Mouse (Mus musculus) mouse embryonic stem cell (cell line): ENCODE measurements at regions not wholly inside any gene's neighbourhood (a gene's known extent, or its start where the extent isn't known, plus 50 kb on each side); places are given as distances from the start of the nearest gene placed in this dataset.

Experiments
- in situ Hi-C, 2 experiments: fragments of 300-500 bp; cut with MboI; formaldehyde crosslinking; loops; 1 replicate in 1 of 2; 3 replicates in 1 of 2; pipeline ENCODE4 v1.14.3; 2019 to 2020; ENCODE audit warnings: low sequenced_read_pairs in 2 of 2, low pct_unique_long_range_greater_than_20kb in 1 of 2, mixed read lengths in 1 of 2; ENCODE audit not compliant: unreplicated experiment in 1 of 2

DNA sequence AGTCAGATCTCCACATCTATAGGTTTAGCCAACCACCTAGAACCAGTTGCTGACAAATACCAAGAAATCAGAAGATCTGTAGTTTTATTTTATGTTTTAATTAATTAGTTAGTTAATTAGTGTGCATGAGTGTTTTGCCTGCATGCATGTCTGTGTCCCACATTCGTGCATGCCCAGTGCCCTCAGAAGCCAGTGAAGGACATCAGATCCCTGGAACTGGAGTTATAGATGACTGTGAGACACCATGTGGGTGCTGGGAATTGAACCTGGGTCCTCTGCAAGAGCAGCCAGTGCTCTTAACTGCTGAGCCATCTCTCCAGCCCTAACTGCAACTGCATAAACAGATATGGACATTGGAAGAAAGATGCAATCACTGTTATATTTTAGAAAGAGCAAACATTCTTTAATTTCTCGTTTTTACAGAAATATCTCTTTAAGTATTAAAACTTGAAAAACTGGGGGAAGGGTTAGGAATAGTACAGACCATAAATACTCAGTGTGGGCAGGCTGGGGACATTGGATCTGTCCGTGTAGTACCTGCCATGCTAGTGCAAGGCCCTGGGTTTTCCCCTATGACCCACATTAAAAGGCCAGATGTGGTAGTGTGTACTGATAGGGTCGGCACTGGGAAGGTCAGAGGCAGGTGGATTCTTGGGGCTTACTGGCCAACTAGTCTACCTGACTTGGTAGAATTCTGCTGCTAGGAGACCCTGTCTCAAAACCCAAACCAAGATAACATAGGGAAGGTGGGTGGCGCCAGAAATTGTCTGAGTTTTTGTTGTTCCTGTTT lies 83.3 kb upstream of the Cpm start:
- in situ Hi-C loops: no loop called here

DNA sequence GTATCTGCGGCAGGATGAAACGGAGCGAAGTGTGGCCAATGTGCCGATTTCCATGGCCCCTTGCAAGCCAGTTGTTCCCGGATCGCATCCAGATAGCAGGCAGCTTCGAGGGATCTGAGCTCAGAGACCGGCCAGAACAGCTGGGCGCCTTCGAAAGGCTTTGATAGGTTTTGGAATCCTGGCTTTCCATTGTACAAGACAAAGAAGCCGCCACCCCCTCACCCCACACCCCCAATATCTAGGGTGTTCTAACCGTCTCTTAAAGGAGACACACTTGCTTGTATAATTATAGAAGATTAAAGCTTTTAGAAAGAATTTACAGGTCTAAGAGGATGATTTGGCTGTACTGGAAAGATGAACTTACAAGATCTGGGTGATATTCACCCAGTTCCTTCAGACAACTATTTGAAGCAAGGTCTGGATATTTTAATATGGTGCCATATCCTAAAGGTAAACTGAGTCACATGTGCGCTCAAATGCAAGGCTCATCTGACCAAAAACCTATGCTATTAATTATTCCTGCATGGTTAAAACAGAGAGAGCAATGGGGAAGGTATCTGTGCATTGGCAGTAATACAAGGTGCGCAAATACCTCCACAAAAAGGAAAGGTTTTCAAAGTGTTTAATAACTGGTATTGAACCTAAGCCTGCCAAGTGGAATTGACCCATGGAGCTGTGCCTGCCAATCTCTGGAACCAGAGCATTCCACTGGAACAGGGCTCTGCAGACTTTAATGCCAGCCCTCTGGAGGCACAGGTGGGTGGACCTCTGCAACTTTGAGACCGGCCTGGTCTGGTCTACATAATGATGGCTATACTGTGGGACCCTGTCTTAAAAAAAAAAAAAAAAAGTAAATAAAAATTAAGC lies 84.4 kb upstream of the Cpm start:
- in situ Hi-C loops: no loop called here

DNA sequence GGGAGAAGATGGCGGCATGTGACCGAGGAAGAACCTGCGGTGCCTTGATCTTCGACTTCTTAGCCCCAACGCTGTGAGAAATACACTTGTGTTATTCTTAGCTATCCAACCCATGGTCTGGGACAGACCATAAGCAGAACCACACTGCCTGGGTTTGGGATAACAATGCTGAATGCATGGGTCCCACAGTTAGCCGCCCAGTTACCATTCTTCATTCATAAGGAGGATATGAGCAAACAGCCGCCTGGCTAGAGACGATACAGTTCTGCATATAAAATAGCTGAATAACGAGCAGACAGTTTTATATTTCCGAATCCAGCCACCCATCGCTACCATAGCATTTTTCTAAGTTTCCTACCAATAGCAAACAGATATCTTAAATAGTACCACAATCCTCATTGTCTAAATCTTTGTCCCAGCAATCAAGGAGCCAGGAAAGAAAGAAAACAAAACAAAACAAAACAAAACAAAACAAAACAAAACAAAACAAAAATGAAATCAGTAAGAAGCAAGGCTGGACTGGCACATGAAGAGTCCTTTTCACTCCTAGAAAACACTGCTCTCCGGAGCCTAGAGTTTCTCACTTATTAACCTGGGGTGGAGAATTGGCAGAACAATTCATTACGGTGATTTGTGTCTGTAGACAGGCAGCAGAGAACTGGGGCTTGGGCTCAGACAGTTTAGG lies 85.2 kb upstream of the Cpm start:
- in situ Hi-C loops: no loop called here

DNA sequence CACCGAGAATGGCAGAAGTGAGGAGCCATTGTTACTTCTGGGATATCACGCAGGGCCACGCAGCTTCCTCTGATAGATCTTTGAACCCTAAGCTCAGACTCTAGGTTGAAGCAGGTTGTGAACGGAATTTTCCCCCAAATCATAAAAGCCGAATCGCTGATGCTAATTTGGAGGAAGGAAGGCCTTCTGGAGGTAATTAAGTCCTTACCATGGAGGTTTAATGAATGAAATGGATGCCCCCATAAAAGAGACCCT lies 85.7 kb upstream of the Cpm start:
- in situ Hi-C loops: no loop called here

DNA sequence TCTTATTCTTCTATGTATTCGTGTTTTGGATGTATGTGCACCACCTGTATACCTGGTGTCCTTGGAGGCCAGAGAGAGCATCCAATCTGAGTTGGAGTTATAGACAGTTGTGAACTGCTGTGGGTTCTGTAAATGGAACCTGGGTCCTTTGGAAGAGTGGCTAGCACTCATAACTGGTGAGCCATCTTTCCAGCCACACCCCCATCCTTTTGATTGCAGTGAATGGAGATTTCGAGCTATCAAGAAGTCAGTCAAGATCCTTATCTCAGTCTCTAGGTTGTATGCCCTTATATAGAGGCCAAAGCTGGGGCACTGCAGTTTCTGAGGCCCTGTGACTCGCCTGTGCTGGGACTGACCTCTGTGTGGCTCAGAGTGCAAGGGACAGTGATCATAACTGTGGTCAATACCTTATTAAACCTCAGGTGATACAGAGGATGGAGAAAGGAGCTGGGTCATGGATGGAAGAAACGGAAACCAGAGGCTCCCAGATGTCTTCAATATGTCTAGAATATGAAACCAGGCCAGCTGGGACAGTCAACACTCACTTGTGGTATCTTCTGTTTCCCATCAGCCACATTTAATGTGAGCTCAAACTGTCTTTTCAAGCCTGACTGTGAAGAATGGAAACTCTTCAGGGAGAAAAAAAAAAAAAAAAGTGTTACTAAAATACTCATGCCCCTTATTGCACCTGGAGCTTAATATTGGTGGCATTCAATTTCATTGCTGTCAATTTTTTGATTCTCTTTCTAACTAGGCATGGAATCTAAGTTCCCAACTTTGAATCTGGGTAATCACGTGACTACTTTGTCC lies 86.2 kb upstream of the Cpm start:
- in situ Hi-C loops: no loop called here

DNA sequence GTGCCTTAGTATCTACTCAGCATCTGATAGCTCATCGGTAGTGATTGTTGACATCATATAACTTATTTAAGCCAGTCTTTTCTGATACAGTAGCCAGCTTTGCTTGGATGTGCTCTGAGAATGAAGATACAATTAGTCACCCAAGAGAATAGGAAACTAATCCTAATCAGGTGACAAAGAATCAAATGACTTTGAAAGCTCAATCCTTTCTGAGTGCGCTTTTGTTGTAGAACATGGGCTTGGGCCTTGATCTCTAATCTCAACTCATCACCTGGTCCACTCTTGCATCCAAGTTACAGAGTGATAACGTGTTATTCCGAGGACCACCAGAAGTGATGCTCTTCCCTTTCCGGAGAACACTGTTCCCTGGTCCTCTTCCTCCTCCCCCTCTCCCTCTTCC lies 86.9 kb upstream of the Cpm start:
- in situ Hi-C loops: no loop called here

DNA sequence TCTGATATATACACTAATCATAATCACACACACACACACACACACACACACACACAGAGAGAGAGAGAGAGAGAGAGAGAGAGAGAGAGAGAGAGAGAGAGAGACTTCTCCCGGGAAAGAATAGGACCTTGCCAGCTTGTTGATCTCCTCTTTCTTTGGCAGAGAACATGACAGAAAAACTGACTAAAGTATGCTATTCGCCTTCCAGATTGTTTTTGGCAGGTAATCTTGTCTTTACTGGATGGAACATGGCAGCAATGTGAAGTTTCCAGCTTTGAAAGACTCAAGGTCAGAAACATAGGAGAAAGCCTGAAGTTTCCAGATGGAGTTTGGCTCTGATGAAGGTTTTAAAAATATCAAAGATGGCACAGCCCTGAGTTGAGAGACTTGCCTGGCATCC lies 87.8 kb upstream of the Cpm start:
- in situ Hi-C loops: no loop called here

DNA sequence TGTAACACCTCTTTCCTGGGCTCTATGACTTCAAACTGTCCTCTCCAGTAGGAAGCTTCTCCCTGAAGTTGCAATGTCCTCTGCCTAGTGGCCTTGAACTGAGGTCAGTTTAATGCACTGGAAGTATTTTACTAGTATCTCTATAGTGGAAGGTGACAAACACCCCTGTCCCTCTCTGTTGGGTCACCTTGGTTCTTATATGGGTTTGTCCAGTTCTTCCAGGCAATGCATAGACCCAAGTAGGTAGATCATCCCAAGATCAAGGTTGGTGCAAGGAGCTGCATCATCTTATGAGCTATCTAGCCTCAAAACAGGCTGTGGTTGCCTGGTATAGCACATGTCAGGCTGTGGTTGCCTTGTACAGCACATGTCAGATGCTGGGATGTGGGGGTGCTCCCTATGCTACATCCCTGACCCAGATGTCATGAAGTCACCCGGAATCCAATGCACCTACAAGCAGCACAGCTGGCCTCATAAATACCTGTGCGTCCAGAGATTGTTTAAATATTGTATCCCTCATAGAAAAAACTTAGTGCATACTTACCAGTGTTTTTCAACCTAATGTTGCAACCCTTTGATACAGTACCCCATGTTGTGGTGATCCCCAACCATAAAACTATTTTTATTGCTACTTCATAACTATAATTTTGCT lies 88.4 kb upstream of the Cpm start:
- in situ Hi-C loops: no loop called here

DNA sequence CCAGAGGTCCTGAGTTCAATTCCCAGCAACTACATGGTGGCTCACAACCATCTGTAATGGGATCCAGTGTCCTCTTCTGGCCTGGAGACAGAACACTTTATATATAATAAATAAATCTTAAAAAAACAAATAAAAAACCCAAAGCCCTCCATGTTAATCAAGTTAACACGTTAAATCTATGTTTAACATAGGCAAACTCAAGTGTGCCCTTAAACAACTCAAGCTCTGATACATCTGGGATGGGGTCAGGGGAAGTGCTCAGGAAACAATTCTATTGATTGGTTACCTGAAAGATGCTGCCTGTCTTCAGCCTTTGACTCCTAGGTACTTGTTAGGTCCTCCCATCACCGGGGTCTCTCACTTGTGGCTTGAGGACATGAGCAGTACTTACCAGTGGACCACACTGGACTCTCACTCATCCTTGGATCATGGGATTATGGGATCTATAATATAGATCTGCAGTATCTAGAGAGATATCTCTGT lies 89.1 kb upstream of the Cpm start:
- in situ Hi-C loops: no loop called here

DNA sequence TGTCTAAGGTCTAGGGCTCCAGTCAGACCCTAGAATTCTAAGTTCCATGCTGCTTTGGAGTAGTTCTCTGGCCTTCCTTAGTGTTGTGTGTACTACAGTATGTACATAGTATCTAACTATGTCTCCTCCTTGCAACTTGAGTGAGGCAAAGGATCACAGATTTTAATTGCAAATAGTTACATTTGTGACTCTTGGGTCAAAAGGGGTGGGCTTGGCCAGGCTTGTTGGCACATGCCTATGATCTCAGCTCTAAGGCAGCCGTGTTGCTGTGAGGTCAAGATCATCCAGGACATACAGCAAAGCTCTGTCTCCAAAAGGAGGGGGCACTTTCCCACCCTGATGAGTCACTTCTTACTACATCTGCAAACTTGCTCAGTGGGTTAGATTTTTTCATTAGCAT lies 89.8 kb upstream of the Cpm start:
- in situ Hi-C loops: no loop called here

DNA sequence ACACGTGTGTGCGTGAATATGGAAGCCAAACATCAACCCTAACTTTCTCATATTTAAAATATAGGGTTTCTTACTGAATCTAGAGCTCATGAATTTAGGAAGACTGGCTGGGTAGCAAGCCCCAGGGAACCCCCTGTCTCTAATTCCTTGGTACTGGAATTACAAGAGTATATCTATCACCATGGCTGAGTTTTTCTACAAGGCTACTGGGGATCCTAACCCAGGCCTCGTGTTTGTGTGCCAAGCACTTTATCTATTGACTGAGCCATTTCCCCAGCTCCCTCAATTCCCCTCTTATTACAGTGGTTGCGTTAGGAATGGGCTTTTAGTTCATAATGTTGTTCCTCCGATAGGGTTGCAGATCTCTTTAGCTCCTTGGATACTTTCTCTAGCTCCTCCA lies 90.6 kb upstream of the Cpm start:
- in situ Hi-C loops: no loop called here

DNA sequence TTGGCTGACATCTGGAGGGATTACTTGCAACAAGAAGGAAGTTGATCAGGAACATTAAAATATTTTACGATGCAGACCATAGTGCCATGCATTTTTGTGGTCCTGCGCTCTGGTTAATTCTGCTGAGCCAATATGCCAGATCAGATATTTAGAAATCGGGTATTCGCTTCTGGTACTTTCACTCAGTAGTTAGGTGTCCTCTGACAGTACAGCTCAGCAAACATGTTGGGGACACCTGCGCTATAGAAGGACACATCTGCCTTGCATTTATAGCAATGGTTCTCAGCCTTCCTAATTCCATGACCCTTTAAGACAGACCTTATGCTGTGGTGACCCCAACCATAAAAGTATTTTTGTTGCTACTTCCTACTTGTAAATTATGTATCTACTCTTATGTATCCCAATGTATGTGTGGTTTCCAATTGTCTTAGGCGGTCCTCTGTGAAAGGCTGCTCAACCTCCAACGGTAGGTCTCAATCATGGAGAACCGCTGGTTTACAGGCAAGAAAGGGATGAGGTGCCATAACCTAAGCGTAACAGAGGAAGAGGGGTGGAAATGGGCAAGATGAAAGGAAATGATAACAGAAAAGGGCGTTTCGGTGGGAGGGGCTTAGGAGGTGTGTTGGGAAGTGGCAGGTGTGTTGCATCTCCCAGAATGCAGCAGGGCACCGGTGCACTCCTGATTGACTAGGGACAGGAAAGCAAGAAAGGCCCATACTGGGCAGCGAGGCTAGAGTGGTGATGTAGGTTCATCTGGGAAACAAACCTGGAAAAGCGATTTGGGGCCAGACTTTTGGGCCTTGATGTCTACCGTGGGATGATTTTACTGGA lies 92.3 kb upstream of the Cpm start:
- in situ Hi-C loops: no loop called here

DNA sequence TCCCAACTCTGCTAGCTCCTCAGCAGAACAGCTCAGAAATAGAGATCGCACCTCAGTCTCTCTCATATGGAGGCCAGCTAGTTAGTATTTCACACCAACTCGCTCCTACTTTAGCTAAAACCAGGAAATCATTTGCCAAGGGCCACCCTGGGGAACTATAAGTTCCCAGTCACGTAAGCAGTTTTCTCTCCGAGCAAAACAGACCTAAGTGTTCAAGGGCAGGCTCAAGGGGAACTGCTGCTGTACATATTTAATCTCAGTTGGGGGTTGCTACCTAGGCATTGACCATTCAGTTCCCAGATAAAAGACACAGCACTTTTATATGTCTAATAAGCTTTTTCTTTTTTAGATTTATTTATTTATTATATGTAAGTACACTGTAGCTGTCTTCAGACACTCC lies 93.5 kb upstream of the Cpm start:
- in situ Hi-C loops: no loop called here

DNA sequence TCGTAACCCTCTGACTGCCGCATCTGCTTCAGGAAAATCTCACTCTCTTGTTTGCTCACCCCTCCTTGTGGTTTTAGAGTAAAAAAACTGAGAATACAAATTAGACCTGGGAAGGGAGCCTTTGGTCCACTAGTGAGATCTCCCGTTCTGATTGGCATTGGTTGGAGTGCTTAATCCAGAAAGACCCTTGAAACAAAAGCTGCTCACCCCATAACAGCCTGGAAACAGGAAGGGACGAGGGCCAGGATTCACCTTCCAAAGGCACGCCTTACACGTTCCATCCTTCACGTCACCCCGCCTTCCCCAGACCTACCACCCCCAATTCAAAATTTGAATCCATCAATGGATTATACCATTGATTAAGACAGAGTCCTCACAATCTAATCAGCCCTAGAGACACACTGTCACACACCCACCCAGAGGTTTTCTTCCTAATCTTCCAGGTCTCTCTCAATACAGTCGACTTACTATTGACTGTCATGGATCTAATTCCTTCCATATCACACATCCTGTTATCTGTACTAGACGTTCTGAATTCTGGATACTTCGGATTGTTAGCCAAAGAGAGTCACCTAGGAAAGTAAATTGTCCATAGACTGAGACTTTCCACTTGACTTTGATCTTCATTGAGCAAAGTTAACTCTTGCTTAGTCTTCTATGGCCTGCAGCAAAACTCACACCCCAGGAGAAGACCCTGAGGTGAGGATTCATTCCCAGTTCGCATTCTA lies 94.1 kb upstream of the Cpm start:
- in situ Hi-C loops: no loop called here

DNA sequence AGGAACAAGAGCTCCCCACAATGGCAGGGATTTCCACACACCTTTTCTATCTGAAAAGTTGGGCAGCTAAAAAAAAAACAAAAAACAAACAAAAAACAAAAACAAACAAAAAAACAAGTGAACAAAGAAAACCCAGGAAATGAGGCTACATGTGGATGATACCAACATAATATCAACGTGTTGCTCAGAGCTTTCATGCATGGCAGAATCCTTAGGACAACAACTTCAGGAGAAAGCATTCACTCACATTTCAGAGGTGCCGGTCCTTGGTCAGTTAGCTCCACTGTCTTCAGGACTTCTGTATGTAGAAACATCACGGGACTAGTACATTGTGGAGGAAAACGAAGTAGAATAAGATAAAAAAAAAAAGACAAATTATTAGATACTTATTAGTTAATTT lies 94.8 kb upstream of the Cpm start:
- in situ Hi-C loops: no loop called here

DNA sequence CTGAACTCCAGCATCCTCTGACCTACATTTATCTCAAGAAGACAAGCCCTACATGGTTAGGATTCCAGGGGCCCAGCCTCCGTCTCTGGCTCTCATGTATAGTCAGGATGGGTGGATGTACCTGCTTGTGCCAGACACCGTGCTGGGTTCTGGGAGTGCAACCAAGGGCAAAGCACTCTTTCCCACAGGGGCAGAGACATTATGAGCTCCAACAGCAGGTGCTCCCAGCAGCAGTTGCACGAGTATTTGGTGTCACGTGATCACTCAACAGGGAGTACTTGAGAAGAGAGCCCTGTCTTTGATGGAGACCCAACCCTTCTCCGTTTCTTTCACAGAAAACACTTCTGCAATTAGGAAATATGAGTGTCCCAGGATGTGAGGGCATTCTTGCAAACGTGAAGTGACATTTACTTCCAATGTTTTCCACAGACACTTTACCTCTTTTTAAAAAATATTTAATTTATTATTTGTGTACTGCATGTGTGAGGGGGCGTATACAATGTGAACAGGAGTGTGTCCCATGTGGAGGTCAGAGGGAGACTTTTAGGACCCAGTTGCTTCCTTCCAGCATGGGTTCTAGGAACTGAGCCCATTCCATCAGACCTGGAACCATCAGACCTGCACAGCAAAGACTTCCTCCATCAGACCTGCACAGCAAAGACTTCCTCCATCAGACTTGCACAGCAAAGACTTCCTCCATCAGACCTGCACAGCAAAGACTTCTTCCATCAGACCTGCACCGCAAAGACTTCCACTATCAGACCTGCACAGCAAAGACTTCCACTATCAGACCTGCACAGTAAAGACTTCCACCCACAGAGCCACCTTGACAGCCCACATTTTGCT lies 95.5 kb upstream of the Cpm start:
- in situ Hi-C loops: no loop called here
